Mouse (Mus musculus) erythroid progenitor cell, adult 5-6 weeks (primary cell): ENCODE results near the gene Il6ra. TPM values are rescaled to one million over a fixed set of nuclear protein-coding genes. Genes with fewer than 3 reads are reported as not detected.

Experiments
- ATAC-seq: replicated peaks from 2 replicates; pipeline ENCODE4 v1.8.0; 2016; ENCODE audit warnings: moderate number of reproducible peaks, mild to moderate bottlenecking, moderate TSS enrichment, inconsistent platforms; ENCODE audit not compliant: poor library complexity, low FRiP score, severe bottlenecking
- total RNA-seq, 2 experiments: library from RNA; stranded (forward) in 1 of 2; stranded (reverse) in 1 of 2; fragments of 150-400 nt in 1 of 2; fragments of 186-747, 209-891 nt in 1 of 2; gene quantifications; 2 replicates each; pipeline versions ENCODE4 v1.2.3 to v1.2.4; 2015 to 2017; ENCODE audit warnings: low replicate concordance in 2 of 2

The Il6ra gene
- total RNA-seq, 2 experiments from 2014 or later: 2.3 to 10.5 TPM

DNA sequence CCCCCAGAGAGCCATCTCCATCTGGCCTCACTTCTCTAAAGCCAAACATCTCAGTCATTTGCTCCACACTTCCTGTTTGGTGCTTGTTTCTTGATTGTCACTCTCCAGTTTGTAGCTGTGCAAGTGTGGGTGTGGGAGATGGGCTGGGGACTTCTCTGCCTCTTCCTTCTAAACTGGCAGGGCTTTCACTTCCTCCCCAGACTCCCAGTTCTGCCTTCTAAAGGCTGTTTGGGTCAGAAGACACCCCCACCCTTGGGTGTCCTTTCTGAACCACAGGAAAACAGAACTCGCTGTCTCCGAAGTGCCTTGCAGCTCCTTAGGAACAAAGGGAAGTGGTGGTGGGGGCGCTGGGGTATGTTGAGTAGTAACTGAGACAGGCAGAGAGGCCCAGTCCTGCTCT lies 1.8 kb downstream of the Il6ra start:
- ATAC-seq: no peak

DNA sequence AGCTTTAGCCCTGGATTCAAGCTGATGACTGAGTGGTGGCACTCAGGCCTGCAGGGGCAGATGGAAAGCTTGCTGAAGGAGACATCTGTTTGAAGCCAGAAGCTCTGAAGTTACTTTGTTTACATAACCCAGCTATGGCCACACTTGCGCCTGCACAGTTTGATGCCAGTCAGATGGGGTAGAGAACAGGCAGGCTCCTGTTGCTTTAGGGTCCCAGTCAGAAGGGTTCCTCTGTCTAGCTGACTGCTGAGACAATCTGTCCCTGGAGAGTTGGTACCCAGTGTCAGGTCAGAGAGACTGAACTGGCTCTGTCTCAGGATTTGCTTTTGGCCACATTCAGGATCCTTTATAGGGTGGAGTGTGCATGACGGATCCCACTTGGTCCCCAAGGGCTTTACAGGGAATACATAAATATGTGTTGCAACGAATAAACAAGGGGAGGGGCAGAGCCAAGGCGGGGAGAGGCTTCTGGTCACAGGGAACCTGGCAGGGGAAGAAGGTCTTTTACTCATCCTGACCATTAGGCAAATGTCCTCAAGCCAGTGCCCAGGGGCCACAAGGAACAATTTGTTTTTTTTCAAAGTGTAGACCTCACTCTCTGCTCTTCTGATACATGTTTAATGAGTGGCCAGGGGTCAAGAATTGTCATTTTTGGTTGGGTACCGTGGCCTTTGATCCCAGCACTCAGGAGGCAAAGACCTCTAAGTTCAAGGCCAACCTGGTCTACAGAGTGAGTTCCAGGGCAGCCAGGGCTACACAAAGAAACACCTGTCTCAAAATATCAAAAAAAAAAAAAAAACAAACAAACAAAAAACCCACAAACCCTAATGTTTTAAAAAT lies 3.1 kb downstream of the Il6ra start:
- ATAC-seq: no peak

DNA sequence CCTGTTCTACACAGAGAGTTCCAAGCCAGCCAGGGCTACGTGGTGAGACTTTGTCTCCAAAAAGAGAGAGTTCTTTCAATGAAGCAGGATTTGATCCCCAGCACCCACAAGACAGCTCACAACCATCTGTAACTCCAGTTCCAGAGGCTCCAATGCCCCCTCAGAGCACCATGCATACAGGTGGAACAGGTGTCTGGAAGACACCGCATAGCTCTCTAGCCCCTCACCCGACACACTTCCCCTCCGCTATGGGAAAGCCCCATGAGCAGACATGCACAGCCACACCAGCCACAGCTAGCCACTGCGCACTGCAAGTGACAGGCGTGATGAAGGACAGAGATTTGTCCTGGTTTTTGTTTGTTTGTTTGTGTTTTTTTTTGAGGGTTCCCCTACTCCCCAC lies 4.2 kb downstream of the Il6ra start:
- no peak for ATAC-seq

DNA sequence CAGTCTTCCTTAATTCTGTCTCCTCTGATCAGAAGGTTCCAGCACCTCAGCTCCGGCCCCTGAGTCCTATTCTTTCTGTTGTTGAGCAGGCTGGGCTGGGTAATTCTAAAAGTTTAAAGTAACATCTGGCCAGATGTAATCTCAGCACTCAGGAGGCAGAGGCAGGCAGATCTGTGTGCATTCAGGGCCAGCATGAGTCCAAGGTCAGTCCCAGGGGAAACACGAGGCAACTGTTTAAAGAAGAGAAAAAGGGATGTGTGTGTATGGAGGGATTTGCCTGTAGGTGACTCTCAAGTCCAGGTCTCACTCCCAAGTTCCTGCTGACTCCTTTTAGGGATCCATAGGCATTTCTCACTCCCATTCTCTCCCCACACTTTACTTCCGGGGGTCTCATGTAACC lies 5.2 kb downstream of the Il6ra start:
- ATAC-seq: no peak

DNA sequence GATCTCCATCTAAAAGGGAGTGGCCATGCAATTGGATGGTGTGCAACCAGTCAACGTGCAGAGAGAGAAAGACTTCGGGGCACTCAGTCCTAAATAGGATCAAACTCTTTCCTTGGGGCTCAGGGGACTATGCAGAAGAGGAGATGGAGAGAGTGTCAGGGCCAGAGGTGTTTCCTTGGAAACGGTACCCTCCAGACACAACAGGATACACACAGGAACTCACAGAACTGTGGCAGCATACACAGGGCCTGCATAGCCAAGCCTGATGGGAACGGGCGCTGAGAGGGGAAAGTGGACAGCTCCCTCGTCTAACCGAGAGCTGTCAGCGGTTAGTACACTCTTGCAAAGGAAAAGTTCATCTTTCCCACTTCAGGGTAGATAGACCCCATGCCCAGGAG lies 13.5 kb downstream of the Il6ra start:
- no peak for ATAC-seq

DNA sequence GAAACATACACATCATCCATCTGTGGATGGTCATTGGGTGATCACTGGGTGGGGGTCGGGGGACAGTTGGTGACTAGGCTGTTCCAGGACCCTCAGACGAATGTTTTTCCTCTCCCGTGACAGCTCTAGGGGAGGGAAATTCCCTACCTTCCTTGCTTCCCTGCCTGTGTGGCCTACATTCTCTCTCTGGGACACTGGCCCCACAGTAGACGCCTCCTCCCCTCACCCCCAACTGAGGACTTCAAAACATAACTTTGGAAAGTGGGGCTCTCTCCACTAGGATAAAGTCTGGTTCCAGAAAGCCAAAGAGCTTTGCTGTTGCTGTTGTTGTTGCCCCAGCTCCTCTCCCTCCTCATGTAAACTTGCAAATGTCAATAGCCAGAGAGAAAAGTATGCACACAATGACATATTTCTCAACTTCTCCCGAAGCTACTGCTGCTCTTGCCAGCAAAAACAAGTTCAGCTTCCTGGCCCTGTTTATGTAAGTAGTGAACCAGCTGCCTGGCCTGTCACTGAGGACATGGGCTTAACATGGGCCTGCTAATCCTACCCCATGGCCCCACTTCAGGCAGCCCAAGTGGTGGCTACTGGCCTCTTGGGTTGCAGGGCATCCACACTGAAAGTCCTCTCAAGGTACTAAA lies 14.0 kb downstream of the Il6ra start:
- ATAC-seq: no peak

DNA sequence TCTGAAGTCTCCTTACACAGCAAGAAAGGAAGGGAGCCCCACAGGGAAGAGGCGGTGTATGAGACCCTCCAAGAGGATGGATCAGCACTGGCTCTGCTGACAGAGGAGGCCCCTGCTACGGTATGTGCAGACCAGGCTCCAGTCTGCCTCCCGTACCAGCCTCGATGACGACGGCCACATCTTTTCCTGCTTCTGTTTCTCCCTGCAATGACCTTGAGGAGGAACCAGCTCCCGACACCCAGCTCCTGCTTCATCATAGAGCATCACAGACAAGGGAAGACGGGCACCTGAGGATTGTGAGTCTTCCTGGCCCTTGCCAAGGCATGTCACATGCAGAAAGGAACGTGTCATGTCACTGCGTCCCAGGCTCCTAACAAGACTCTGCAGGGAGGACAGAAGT lies 15.0 kb downstream of the Il6ra start:
- ATAC-seq: no peak

DNA sequence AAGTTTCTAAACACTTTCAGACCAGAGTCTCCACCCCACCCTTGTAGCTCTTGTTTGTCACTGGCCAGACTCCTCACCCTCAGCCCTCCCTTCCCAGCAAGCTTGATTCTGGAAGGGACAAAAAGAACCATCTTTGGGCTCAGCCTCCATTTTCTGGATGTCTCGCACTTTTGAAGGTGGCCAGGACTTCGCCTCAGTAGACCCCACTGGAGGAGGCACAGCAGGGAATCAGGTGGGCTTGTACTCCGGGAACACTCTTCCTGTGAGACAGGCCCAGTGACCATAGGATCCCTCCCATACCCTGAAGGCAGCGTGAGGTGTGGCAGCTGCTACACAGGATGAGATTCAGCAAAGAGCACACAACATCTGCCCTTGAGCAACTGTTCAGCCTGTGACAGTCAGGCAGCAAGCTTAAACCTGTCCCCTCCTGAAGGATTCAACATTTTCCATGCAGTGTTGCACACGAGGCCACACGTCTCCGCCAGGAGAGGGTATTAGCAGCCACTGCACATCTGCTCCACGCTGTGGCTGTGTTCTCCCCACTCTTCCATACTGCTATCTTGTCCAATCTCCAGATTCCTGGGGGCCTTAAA lies 15.7 kb downstream of the Il6ra start:
- ATAC-seq: no peak

DNA sequence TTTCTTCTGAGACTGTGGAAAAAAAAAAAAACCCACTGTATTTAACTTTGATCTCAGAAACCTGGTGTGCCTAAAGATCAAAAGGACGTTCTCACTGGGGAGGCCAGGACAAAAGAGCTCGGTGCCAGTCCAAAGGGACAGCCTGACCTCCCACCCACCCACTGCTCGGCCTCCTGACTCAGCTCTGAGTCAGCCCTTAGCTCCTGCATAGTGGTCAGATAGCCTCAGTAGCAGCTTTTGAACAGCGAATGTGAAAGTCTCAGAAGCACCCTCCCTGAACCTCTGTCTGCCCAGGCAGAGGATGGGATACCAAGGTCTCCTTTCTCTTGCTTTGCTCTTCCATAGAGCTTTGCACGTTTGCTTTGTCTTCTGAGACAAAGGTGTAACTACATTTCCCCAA lies 16.4 kb downstream of the Il6ra start:
- ATAC-seq: no peak

DNA sequence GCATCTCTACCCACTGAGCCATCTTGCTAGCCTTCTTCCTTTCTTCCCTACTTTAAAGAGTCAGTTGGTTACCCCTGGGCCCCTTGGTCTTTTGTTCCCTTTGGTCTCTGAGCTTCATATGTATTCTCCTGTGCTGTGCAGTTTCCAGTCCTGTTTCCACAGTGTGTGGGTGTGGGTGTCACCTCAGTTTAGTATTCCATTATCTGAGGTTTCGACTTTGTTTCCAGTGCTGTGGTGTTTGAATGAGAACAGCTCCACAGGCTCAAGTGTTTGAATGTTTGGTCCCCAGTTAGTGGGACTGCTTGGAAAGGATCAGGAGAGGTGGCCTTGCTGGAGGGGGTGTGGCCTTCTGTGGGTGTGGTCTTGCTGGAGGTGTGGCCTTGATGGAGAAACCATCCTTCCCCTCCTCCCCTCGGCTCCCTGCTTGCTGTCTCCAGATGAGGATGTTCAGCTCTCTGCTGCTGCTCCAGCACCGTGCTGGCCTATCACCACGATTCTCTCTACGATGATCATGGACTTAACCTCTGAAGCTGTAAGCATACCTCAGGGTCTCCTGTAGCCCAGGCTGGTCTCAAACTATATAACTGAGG lies 20.4 kb downstream of the Il6ra start:
- no peak for ATAC-seq

DNA sequence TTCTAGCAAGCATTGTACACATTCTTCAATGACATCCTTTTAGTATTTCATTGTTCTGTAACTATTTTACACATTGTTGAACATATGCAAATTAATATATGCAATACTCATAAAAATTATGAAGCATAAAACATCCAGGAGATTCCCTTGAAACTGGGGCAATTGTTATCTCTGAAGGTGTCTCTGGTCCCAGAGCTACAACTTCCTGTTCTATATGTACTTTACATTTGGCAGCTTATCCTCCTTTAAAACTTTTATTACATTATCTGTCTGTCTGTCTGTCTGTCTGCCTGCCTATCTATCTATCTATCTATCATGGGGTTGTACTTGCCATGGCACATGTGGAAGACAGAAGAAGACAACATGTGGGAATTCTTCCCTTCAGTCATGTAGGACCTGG lies 21.3 kb downstream of the Il6ra start:
- no peak for ATAC-seq

DNA sequence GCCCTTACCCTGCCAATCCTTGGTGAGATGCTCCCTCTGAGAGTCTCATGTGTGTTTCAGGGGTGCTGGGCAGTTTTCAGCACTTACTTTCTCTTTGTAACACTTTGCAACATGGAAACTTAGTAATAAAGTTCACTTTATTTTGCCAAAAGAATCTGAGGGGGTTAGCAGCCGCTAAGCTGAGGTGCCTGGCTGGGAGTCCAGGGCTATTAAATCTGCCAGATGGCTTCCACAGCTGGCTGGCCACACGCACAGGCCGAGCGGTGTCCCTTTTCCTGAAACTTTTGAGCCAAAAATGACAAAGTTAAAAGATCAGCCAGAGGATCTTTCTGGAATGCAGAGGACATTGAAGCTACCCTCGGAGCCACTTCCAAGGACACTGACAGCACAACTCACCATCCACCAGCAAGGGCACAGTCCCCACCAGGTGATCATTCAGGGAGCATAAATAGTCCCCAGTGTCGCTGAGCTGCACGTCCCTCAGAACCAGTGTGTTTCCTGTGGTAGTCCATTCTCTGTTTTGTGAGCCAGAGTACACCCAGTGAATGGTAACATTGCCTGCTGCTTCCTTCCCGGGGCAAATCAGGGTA lies 23.1 kb downstream of the Il6ra start:
- no peak for ATAC-seq

DNA sequence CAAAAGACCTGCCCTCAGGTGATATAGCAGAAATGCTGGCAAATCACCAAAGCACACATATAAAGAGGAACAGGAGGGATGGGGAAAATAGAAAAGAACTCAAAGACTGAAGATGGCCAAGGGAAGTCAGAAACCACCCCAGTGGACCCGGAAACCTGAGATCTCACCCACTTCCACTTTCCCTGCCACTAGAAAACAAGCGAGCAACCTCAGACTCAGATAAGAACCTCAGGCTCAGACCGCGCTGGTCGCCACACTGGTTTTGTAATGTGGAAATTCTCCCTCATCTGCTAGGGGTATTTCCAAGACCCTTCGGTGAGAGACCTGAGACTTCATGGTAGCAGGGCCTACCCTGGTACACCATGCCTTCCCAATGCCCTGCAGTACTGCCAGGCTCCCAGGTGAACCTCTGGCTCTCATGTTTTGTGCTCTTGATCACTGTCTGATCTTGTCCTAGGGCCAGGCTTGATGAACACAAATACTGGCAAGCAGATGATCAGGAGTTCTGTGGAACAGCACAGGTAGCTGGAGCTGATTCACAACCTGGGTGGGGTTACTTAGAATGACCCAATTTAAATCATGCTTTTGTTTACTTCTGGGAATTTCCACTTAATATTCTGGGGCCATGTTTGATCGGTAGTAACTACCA lies 25.3 kb downstream of the Il6ra start:
- no peak for ATAC-seq

DNA sequence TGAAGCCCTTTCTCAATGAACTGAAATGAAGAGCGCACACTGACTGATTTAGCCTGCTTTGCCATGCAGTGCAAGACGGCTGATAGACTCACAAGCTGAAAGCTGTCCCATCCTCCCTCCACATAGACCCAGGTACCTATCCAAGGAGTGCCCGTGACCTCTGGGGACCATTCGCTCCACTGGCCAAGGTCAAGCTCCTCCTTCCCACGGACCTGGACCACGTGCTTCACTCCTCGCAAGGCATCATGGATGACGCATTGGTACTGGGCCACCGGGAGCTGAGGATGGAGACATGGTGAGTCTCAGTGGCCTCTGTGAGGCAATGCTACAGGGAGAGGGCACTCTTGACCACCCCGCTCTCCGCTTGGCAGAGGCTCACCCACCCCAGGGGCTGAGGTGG lies 27.2 kb downstream of the Il6ra start:
- no peak for ATAC-seq

DNA sequence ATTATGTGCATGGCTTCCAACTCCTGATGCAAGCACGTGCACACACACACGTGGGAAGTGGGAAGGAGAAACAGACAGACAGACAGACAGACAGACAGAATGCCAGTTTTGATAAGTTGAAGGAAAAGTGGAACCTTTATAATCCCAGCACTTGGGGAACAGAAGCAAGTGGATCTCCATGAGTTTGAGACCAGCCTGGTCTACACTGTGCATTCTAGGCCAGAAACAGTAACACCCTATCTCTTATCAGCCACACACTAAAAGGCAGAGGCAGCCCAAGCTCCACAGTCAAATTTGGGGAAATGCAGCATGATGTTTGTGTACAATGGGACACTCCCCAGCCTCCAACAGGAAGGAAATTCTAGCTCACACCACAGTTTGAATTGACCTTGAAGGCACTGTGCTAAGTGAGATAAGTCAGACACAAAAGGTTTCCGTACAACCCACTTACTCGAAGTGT lies 29.4 kb downstream of the Il6ra start:
- no peak for ATAC-seq

DNA sequence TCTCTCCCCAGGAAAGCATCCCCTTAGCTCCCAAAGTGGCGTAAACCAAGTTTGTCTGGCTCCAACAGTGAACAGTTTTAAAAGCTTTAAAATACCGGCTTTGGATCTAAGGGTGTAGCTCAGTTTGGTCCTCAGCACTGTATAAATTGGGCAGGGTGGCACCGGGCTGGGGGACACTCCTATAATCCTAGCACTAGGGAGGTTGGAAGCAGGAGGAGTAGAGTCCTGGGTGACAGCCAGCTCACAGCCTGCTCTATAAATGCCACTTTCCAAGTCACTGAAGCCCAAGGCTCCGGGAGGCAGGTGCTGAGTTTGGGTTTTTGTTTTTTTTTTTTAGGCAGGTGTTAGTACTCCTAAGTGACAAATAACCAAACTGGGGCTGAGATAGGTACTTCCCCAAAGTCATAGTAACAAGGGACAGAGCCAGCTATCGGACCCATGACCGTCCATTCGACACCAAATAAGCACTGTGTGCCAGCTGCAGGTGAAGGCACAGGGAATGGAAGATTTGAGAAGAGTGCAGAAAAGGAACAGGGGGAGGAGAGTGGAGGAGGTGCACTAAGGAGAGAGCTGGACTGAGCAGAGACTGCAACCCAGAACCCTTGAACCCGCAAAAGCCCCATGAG lies 30.3 kb downstream of the Il6ra start:
- no peak for ATAC-seq

DNA sequence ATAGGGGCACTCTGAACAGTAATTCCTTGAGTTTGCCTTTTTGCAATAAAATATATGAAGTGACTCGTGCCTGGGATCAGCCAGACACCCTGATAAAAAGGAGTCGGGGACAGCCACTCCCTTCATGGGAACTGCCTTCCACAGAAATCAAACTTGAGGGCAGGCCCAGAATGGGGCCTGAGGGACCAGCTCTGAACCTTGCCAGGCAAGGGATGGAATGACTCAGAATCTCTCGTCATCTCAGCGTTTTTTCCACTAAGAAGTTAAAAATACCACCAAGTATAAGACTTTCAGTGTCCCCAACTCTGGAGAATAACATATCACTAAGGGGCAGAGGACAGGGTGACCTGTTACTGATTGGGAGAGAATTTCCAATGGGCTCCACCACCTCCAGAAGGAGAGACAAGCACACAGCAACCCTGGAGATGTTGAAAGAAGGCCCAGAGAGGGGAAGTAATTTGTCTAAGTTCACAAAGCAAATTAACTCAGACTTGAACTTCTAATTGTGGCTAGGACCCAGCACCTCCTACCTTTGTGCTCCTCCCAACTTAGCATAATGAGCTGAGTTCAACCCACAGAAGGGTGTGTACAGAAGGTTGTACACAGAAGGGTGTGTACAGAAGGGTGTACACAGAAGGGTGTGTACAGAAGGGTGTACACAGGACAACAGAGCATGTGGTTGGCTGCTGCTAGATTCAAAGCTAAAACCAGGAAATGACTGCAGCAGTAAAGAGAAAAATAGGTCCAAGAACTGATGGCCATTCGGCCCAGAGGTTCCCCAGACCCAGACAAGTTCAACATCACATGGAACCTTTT lies 32.8 kb downstream of the Il6ra start:
- no peak for ATAC-seq

DNA sequence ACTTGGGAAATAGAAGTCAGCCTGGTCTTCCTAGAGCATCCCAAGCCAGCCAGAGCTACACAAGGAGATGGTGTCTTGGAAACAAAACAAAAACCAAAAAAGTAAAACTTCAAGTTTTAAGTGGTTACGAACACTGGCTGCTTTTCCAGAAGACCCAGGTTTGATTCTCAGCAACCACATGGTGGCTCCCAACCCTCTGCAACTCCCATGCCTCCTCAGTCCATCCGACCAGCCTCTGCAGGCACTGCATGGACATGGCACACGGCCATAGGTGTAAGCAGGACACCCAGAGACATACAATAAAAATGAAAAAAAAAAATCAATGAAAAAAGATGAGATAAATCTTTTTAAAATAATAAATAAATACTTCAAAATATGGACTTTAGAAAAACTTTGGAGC lies 33.7 kb downstream of the Il6ra start:
- no peak for ATAC-seq

DNA sequence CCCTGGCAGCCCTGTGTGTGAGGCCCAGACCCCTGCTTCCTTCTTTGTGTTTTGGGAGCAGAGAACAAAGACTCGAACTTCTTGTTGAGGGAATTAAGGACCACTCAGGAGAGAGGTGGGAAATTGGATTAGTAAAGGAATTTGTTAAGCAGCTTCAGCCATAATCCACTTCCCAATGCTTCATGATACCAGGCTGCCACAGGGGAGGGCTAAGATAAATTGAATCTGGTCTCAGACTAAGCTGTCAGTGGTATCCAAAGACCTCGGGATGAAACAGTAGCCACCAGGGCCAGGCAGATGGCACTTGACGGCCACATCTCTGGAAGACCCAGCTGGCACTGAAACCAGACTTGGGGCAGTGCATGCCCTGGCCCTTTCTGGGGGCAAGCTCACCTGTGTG lies 34.5 kb downstream of the Il6ra start:
- ATAC-seq: no peak
